Mouse (Mus musculus) embryo, embryonic 11 days (tissue): ENCODE measurements around the gene Ehd1.
A peak's percentile ranks its signal among the peaks of the same experiment; 100 is the strongest.
"Not testable (repeated sequence)": the region's sequence is repeated elsewhere in the genome, so short reads cannot be mapped to it uniquely, and the experiment has no call there.

Experiments used
- DNase-seq: peaks from one replicate; pipeline ENCODE4 v3.0.0-alpha.2; 2015

Gene Ehd1

GRCm38 (mm10) chr19:6304787-6305516 is 28.4 kb downstream of the Ehd1 start:
- DNase-seq: peak; percentile 90

GRCm38 (mm10) chr19:6305517-6306115 is 29.1 kb downstream of the Ehd1 start:
- no peak for DNase-seq

- DNase-seq: peak; percentile 88
Observed at GRCm38 (mm10) chr19:6306137-6306551, 29.6 kb downstream of the Ehd1 start, which contains the start of gene Cdc42bpg. Gene Cdc42bpg, plus strand, starts transcription at chr19:6306456.

- DNase-seq: peak; percentile 89
Observed at GRCm38 (mm10) chr19:6306586-6306985, 30.1 kb downstream of the Ehd1 start.

GRCm38 (mm10) chr19:6307733-6308531 is 31.4 kb downstream of the Ehd1 start:
- DNase-seq: no peak

- no peak for DNase-seq
Observed at GRCm38 (mm10) chr19:6310181-6310580, 33.7 kb downstream of the Ehd1 start.

GRCm38 (mm10) chr19:6311783-6312182 is 35.3 kb downstream of the Ehd1 start:
- not testable (repeated sequence) for DNase-seq

- no peak for DNase-seq
Observed at GRCm38 (mm10) chr19:6313796-6314195, 37.3 kb downstream of the Ehd1 start.

GRCm38 (mm10) chr19:6314513-6314912 is 38.0 kb downstream of the Ehd1 start:
- no peak for DNase-seq

- DNase-seq: no peak
Observed at GRCm38 (mm10) chr19:6315573-6315972, 39.0 kb downstream of the Ehd1 start.

- DNase-seq: no peak
Observed at GRCm38 (mm10) chr19:6318145-6318544, 41.6 kb downstream of the Ehd1 start.

GRCm38 (mm10) chr19:6321358-6321757 is 44.8 kb downstream of the Ehd1 start:
- no peak for DNase-seq

- DNase-seq: no peak
Observed at GRCm38 (mm10) chr19:6321786-6322621, 45.5 kb downstream of the Ehd1 start.

GRCm38 (mm10) chr19:6324751-6325150 is 48.2 kb downstream of the Ehd1 start:
- DNase-seq: no peak

GRCm38 (mm10) chr19:6331178-6331577 is 54.7 kb downstream of the Ehd1 start:
- DNase-seq: no peak

GRCm38 (mm10) chr19:6331719-6332516 is 55.4 kb downstream of the Ehd1 start:
- DNase-seq: peak; percentile 82

- peak; percentile 22 for DNase-seq
Observed at GRCm38 (mm10) chr19:6333761-6334595, 57.5 kb downstream of the Ehd1 start.

- peak; percentile 99 for DNase-seq
Observed at GRCm38 (mm10) chr19:6334673-6335457, 58.3 kb downstream of the Ehd1 start, which contains the start of gene Men1. Gene Men1, plus strand, starts transcription at chr19:6334979.

GRCm38 (mm10) chr19:6335458-6335827 is 58.9 kb downstream of the Ehd1 start:
- DNase-seq: peak; percentile 18

- DNase-seq: no peak
Observed at GRCm38 (mm10) chr19:6336920-6337319, 60.4 kb downstream of the Ehd1 start.
